Mouse (Mus musculus) cerebellum, adult 2 months (tissue): Measurements from ENCODE around the gene Anks3. TPM values are rescaled to one million over a fixed set of nuclear protein-coding genes. Genes with fewer than 3 reads are reported as not detected.

Experiments
- DNase-seq, 2 experiments: peaks; one replicate each; pipeline ENCODE4 v3.0.0; 2021
- H3K27ac ChIP-seq: fragments of 200-500 bp; 2 replicates; pipeline ENCODE4 v1.5.1; 2012; ENCODE audit warnings: low read length, control low read depth, inconsistent platforms; ENCODE audit not compliant: insufficient read depth
- H3K27me3 ChIP-seq: fragments of 200-500 bp; 2 replicates; pipeline ENCODE4 v1.6.1; 2012; ENCODE audit warnings: inconsistent platforms, mild to moderate bottlenecking, low read length, moderate library complexity; ENCODE audit not compliant: control insufficient read depth, insufficient read depth
- H3K4me1 ChIP-seq: fragments of 200-500 bp; 2 replicates; pipeline ENCODE4 v1.6.1; 2011; ENCODE audit warnings: low read length; ENCODE audit not compliant: control insufficient read depth, insufficient read depth
- H3K4me3 ChIP-seq: fragments of 200-500 bp; replicated peaks from 2 replicates; pipeline ENCODE3; 2011; ENCODE audit warnings: mild to moderate bottlenecking, low read depth, low read length, control low read depth; ENCODE audit not compliant: insufficient read depth
- CTCF ChIP-seq: fragments of 200-500 bp; IDR thresholded peaks from 2 replicates; pipeline ENCODE4 v1.5.1; 2011; ENCODE audit warnings: low read depth, mild to moderate bottlenecking, control low read depth, low read length, moderate library complexity, borderline replicate concordance; ENCODE audit not compliant: insufficient read depth
- POLR2A ChIP-seq: fragments of 200-500 bp; IDR thresholded peaks from 2 replicates; pipeline ENCODE4 v1.6.1; 2011; ENCODE audit warnings: low read length, control low read depth, borderline replicate concordance; ENCODE audit not compliant: insufficient read depth
- WGBS: fragments of 180-500 bp; shearing (Covaris S2); methylation state at CpG from one replicate; pipeline ENCODE4 v1.1.7; 2018; 5-methylcytosine and 5-hydroxymethylcytosine counted together
- polyA plus RNA-seq: library from polyadenylated mRNA; depleted of rRNA; stranded (reverse); fragments of >200 nt; gene quantifications from 2 replicates; pipeline ENCODE4 v1.2.3, GENCODE M21; 2012

The Anks3 gene
- polyA plus RNA-seq, 1 experiment: 104 TPM

DNA sequence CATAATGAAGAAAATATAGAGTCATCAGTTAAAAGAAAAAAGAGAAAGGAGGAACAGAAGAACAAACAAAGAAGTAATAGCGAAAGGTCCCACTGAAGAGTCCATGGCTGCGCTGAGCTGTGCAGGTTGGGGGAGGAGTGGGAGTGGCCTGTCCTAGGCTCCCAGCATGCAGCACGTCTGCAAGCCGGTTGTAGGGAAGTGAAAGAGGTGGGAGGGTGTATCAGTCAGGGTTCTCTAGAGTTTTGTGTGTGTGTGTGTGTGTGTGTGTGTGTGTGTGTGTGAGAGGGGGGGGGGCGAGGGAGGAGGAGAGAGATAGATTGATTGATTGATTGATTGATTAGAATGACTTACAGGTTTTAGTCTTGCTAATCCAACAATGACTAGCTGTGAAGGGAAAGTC is 56.0 kb downstream of the Anks3 start:
- TF ChIP-seq POLR2A (no peak), CTCF (no peak)
- no peak for DNase-seq
- Histone ChIP-seq H3K27me3 (no peaks in the 10 kb centered on the region), H3K4me1 (peaks cover 8% of the 10 kb centered on the region), H3K27ac (no peak overlapping the region), H3K4me3 (no peak overlapping the region)
- 52% methylated on average over 5 of the region's 5 CpGs for WGBS

- 53% methylated on average over 2 of the region's 2 CpGs for WGBS
- DNase-seq: peak in 1 of 2 experiments; percentile 45
- TF ChIP-seq CTCF (no peak), POLR2A (no peak)
- H3K4me3 ChIP-seq: no peak overlapping the region
- H3K27me3 ChIP-seq: no peaks in the 10 kb centered on the region
- H3K27ac ChIP-seq: no peak overlapping the region
- H3K4me1 ChIP-seq: peaks cover 8% of the 10 kb centered on the region
These were observed 56.6 kb downstream of the Anks3 start for GRCm38 (mm10) chr16:4907386-4907785.

GRCm38 (mm10) chr16:4906559-4906958 is 57.4 kb downstream of the Anks3 start:
- no peak overlapping the region for H3K27ac ChIP-seq

DNA sequence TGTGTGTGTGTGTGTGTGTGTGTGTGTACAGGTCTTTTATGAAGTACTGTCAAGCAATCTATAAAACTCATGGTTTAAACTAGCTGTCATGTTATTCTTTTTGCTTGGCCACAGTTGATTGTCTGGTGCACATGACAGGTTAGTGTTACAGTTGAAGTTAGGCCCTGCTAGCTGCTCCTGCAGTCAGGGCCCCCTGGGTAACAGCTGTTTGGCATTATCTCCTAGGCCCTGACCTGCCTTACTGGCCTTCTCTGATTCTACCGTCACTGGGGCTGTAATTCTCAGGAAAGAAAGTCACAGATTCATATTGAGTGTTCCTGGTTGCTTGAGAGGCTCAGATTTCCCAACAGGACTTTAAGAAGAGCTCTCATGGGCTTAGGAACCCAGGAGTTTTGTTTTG is 58.4 kb downstream of the Anks3 start:
- Histone ChIP-seq H3K4me3 (no peak overlapping the region), H3K27ac (no peak overlapping the region), H3K4me1 (peaks cover 8% of the 10 kb centered on the region), H3K27me3 (no peaks in the 10 kb centered on the region)
- DNase-seq: no peak
- WGBS: 38% methylated on average over 1 of the region's 1 CpGs
- no peak for TF ChIP-seq POLR2A

More at GRCm38 (mm10) chr16:4906559-4906958, 57.4 kb downstream of the Anks3 start:
- TF ChIP-seq POLR2A: no peak
- TF ChIP-seq CTCF: no peak
- H3K4me1 ChIP-seq: peaks cover 8% of the 10 kb centered on the region
- no peak overlapping the region for H3K4me3 ChIP-seq
- DNase-seq: no peak
- H3K27me3 ChIP-seq: no peaks in the 10 kb centered on the region

DNA sequence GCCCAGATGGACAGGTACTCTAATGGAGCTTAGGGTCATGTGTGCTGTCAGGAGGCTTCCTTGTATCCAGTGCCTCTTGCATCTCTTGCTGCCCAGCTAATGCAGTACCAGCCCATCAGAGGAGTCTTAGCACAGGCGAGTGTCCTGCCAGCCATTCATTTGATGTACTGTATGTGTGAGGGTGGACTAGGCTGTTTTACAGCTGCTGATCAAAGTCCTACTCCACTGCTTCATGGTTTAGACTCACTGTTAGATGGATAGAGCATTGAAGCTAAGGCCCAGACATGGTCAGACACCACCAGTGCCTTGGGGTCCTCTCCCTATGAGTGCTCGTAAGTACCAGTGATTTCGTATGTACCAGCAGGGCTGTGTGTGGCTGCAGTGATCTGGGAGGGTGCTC is 59.1 kb downstream of the Anks3 start:
- Histone ChIP-seq H3K4me1 (peaks cover 8% of the 10 kb centered on the region), H3K4me3 (no peak overlapping the region), H3K27ac (no peak overlapping the region), H3K27me3 (no peaks in the 10 kb centered on the region)
- DNase-seq: no peak
- 93% methylated on average over 3 of the region's 3 CpGs for WGBS
- TF ChIP-seq CTCF: no peak
- TF ChIP-seq POLR2A: no peak

- TF ChIP-seq CTCF: no peak
- TF ChIP-seq POLR2A: no peak
- Histone ChIP-seq H3K4me1 (peaks cover 12% of the 10 kb centered on the region), H3K27ac (no peak overlapping the region), H3K27me3 (no peaks in the 10 kb centered on the region), H3K4me3 (no peak overlapping the region)
- DNase-seq: no peak
- WGBS: 82% methylated on average over 6 of the region's 6 CpGs
These were observed 60.4 kb downstream of the Anks3 start for GRCm38 (mm10) chr16:4903491-4904102.

DNA sequence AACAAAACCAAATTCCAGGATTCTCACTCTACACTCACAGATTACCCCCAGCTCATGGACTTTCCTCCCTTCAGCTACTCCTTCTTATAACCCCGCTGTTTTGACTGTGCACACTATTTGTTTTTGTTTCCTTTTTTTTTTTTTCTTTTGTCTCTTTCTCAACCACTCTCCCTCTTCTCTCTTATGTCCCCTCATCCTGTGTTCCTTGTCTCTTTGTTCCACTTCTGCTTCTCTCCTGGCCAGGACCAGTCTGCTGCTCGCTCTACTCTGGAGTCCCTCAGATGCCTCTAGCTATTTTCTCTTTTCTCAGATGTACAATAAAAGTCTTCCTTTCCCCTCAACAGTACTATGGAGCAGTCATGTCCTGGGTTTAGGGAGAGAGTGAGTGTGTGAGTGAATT is 61.6 kb downstream of the Anks3 start:
- 88% methylated on average over 2 of the region's 2 CpGs for WGBS
- TF ChIP-seq POLR2A: no peak
- no peak for TF ChIP-seq CTCF
- no peak for DNase-seq
- H3K27ac ChIP-seq: no peak overlapping the region
- H3K4me3 ChIP-seq: no peak overlapping the region
- no peaks in the 10 kb centered on the region for H3K27me3 ChIP-seq
- peaks cover 12% of the 10 kb centered on the region for H3K4me1 ChIP-seq

GRCm38 (mm10) chr16:4901167-4901566 is 62.8 kb downstream of the Anks3 start:
- no peak overlapping the region for H3K27ac ChIP-seq
- H3K4me3 ChIP-seq: no peak overlapping the region
- H3K27me3 ChIP-seq: no peaks in the 10 kb centered on the region
- WGBS: 63% methylated on average over 7 of the region's 7 CpGs
- no peak for DNase-seq
- H3K4me1 ChIP-seq: peaks cover 25% of the 10 kb centered on the region
- TF ChIP-seq CTCF (no peak), POLR2A (no peak)

GRCm38 (mm10) chr16:4899711-4900110 is 64.3 kb downstream of the Anks3 start:
- TF ChIP-seq POLR2A: no peak
- TF ChIP-seq CTCF: no peak
- DNase-seq: no peak
- Histone ChIP-seq H3K4me1 (peaks cover 22% of the 10 kb centered on the region), H3K4me3 (no peak overlapping the region), H3K27ac (no peak overlapping the region), H3K27me3 (no peaks in the 10 kb centered on the region)
- 92% methylated on average over 2 of the region's 2 CpGs for WGBS
